Mouse (Mus musculus) small intestine, adult 2 months (tissue): ENCODE data around the gene Tnfaip8l1. TPM values are rescaled to one million over a fixed set of nuclear protein-coding genes. Genes with fewer than 3 reads are reported as not detected.

ENCODE experiments used
- H3K27ac ChIP-seq: fragments of 200-500 bp; 2 replicates; pipeline ENCODE4 v1.5.1; 2012; ENCODE audit warnings: low read depth, low read length, control low read depth, inconsistent platforms; ENCODE audit not compliant: insufficient read depth
- H3K27me3 ChIP-seq: fragments of 200-500 bp; 2 replicates; pipeline ENCODE4 v1.6.1; 2012; ENCODE audit warnings: mild to moderate bottlenecking, moderate library complexity, low read length, inconsistent platforms; ENCODE audit not compliant: control insufficient read depth, insufficient read depth
- H3K36me3 ChIP-seq: fragments of 200-500 bp; 2 replicates; pipeline ENCODE4 v1.6.1; 2012; ENCODE audit warnings: mild to moderate bottlenecking, low read length, control low read depth, inconsistent platforms; ENCODE audit not compliant: control insufficient read depth, insufficient read depth
- H3K4me1 ChIP-seq: fragments of 200-500 bp; 2 replicates; pipeline ENCODE4 v1.6.1; 2012; ENCODE audit warnings: low read length, inconsistent platforms, mixed read lengths; ENCODE audit not compliant: control insufficient read depth, insufficient read depth, insufficient read length
- H3K4me3 ChIP-seq: fragments of 200-500 bp; 2 replicates; pipeline ENCODE4 v1.5.1; 2012; ENCODE audit warnings: low read depth, mild to moderate bottlenecking, control low read depth, inconsistent platforms, low read length, moderate library complexity
- CTCF ChIP-seq: fragments of 200-500 bp; IDR thresholded peaks from 2 replicates; pipeline ENCODE4 v1.5.1; 2012; ENCODE audit warnings: low read depth, mild to moderate bottlenecking, control low read depth, inconsistent platforms, low read length, moderate library complexity, mixed read lengths; ENCODE audit not compliant: insufficient replicate concordance, insufficient read length; ENCODE audit errors: extremely low read depth
- POLR2A ChIP-seq: fragments of 200-500 bp; IDR thresholded peaks from 2 replicates; pipeline ENCODE4 v1.6.1; 2012; ENCODE audit warnings: low read depth, mild to moderate bottlenecking, control low read depth, inconsistent platforms, low read length, moderate library complexity
- WGBS: fragments of 180-500 bp; shearing (Covaris S2); methylation state at CpG from one replicate; pipeline ENCODE4 v1.1.7; 2018; 5-methylcytosine and 5-hydroxymethylcytosine counted together
- polyA plus RNA-seq: library from polyadenylated mRNA; depleted of rRNA; stranded (reverse); fragments of >200 nt; gene quantifications from 2 replicates; pipeline ENCODE4 v1.2.3, GENCODE M21; 2012

Tnfaip8l1 gene
- polyA plus RNA-seq, 1 experiment: 10.3 TPM

- TF ChIP-seq CTCF (no peak), POLR2A (no peak)
- no peak overlapping the region for H3K4me3 ChIP-seq
- 80% methylated on average over 10 of the region's 10 CpGs for WGBS
- no peaks in the 10 kb centered on the region for H3K27me3 ChIP-seq
- no peak overlapping the region for H3K27ac ChIP-seq
- no peaks in the 10 kb centered on the region for H3K36me3 ChIP-seq
- peaks cover 6% of the 10 kb centered on the region for H3K4me1 ChIP-seq
Measured at GRCm38 (mm10) chr17:56170636-56171035, 8.4 kb downstream of the Tnfaip8l1 start.

DNA sequence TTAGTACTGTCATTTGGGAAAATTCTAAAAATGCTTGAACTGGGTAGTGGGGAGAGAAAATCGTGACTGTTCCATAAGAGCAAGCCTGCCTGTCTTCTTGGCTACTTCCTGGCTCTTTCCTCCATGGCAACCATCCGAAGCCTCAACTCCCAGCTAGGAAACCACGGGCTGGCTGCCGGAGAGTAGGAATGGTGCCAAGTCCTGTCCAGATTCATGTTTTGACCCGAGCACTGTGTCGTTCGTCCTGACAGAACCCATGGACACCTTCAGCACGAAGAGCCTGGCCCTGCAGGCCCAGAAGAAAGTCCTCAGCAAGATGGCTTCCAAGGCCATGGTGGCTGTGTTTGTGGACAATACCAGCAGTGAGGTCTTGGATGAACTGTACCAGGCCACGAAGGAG is 9.2 kb downstream of the Tnfaip8l1 start:
- no peak for TF ChIP-seq POLR2A
- TF ChIP-seq CTCF: no peak
- no peaks in the 10 kb centered on the region for H3K27me3 ChIP-seq
- WGBS: 82% methylated on average over 9 of the region's 9 CpGs
- no peak overlapping the region for H3K27ac ChIP-seq
- H3K4me3 ChIP-seq: no peak overlapping the region
- peaks cover under 1% of the 10 kb centered on the region for H3K36me3 ChIP-seq
- H3K4me1 ChIP-seq: peaks cover 6% of the 10 kb centered on the region

- H3K4me3 ChIP-seq: no peak overlapping the region
- no peaks in the 10 kb centered on the region for H3K27me3 ChIP-seq
- TF ChIP-seq CTCF: no peak
- no peak for TF ChIP-seq POLR2A
- WGBS: 93% methylated on average over 17 of the region's 17 CpGs
- peaks cover 6% of the 10 kb centered on the region for H3K4me1 ChIP-seq
- H3K36me3 ChIP-seq: peaks cover 5% of the 10 kb centered on the region
- no peak overlapping the region for H3K27ac ChIP-seq
Measured at GRCm38 (mm10) chr17:56171881-56172280, 9.6 kb downstream of the Tnfaip8l1 start.

DNA sequence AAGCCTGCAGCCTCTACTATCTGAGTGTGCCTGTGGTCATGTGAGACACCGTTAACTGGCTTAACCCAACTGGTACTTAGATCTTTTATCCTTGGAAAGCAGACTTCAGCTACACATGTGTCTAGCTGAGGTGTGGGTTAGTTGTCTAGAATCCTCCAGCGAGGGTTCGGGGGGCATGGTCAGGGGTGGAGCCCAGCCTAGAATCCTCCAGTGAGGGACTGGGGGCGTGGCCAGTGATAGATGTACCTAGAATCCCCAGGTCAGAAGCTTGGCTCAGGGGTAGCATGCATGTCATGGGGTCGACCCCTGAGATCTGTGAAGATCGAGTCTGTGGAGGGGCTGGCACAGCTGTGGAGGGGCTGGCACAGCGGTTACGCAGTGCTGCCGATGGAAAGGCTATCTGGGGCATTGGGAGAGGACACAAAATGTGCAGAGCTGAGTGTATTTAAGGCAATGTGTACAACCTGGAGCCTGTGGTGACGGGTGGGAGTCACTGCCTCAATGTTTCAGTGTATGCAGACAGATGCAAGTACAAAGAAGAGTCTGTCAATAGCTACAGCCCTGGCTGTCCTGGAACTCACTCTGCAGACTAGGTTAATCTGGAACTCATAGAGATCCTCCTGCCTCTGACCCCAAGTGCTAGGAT is 11.2 kb downstream of the Tnfaip8l1 start:
- H3K4me1 ChIP-seq: peaks cover 6% of the 10 kb centered on the region
- no peak overlapping the region for H3K27ac ChIP-seq
- TF ChIP-seq CTCF (no peak), POLR2A (no peak)
- no peaks in the 10 kb centered on the region for H3K27me3 ChIP-seq
- no peak overlapping the region for H3K4me3 ChIP-seq
- peaks cover 19% of the 10 kb centered on the region for H3K36me3 ChIP-seq
- 74% methylated on average over 10 of the region's 10 CpGs for WGBS

DNA sequence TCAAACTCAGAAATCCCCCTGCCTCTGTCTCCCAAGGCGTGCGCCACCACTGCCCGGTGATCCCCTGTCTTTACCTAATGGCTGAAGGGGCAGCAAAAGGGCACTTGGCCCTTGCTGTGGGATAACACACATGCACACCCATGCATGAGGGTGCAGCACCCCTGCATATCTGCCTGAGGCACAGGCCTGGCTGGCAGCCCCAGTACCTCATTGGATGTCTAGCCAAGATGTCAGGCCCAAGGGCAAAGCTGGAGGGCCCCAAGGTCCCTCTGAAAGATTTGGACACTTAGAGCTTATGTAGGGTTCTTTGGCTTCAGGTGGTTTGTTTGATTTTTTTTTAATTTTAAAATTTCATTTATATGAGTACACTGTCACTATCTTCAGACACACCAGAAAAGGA is 13.1 kb downstream of the Tnfaip8l1 start:
- TF ChIP-seq POLR2A (no peak), CTCF (no peak)

DNA sequence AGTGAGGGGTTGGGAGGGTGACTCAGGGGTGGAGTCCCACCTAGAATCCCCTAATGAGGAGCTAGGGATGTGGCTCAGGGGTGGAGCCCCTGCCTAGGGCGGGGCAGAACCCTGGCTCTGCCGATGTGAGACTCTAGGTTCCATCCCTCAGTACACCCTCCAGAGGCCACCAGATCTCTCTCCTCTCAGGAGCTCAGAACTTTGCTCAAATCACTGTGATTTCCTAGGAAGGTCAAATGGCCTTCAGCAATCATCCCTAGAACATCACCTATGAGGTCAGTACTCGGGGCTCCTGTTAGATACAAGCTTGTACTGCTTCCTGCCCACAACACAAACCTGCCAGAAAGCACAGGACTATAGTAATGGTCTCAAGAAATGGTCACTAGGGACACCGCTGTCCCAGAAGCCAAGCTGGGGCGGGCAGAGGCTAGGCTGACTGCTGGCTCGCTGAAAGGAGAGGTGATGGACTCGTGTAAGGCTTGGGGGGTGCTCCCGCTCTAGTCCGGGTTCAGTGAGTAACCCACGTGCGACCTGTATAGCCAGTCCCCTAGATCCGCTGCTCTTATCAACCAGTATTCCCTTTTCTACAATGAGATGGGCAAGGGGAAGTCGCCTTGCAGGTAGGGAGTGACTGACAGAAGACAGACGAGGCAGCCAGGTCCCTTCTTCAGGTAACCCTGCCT is 20.8 kb downstream of the Tnfaip8l1 start:
- H3K4me1 ChIP-seq: peaks cover 6% of the 10 kb centered on the region; the same call in 1 of the 2 replicates
- H3K27ac ChIP-seq: peak overlapping the region; percentile 40; the same call in 1 of the 2 replicates
- peak overlapping the region; percentile 94 for H3K4me3 ChIP-seq
- TF ChIP-seq CTCF: no peak
- no peak for TF ChIP-seq POLR2A
- WGBS: 1% methylated on average over 14 of the region's 14 CpGs
- no peaks in the 10 kb centered on the region for H3K27me3 ChIP-seq
- peaks cover 38% of the 10 kb centered on the region for H3K36me3 ChIP-seq

More for the DNA sequence above, 13.1 kb downstream of the Tnfaip8l1 start:
- peaks cover 30% of the 10 kb centered on the region for H3K36me3 ChIP-seq
- H3K27ac ChIP-seq: no peak overlapping the region
- no peaks in the 10 kb centered on the region for H3K27me3 ChIP-seq
- H3K4me3 ChIP-seq: no peak overlapping the region
- WGBS: 99% methylated on average over 3 of the region's 3 CpGs
- H3K4me1 ChIP-seq: no peaks in the 10 kb centered on the region

DNA sequence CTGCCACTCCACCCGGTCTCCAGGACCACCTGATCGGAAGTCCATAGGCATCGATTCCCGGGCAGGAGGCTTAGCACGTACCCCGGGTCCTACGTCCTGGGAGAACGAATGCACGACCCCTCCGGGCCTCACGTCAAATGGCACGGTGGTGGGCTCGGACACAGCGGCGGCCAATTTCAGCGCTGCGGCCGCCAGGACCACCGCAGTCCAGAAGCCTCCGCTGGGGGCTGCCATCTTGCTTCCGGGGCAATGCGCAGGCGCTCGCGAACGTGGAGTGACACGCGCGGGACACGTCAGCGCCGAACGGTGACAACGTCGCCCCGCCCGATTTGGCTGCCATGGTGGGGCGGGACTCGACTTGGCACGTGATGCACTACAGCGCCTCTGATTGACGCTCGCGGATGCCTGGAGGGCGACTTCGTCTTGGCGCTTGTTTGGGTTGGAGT is 21.4 kb downstream of the Tnfaip8l1 start, which contains the start of gene Mydgf:
TSS of gene Mydgf (minus strand) at position 263 of the 446 bp plus-strand sequence.
- WGBS: under 1% methylated on average over 47 of the region's 47 CpGs
- peaks cover 6% of the 10 kb centered on the region; the same call in 1 of the 2 replicates for H3K4me1 ChIP-seq
- H3K4me3 ChIP-seq: peak within 1 kb of the TSS; percentile 94
- H3K27ac ChIP-seq: peak within 1 kb of the TSS; percentile 40; the same call in 1 of the 2 replicates
- H3K27me3 ChIP-seq: no peaks in the 10 kb centered on the region
- peaks cover 39% of the 10 kb centered on the region for H3K36me3 ChIP-seq
- TF ChIP-seq POLR2A (peak; percentile 54; the same call in 1 of the 2 replicates), CTCF (no peak)
